Mouse (Mus musculus): Measurements from ENCODE around the gene Efcab9. TPM values are rescaled to one million over a fixed set of nuclear protein-coding genes. Genes with fewer than 3 reads are reported as not detected.
A peak's percentile ranks its signal among the peaks of the same experiment; 100 is the strongest.

Efcab9 gene
- not detected in 2 replicates for polyA plus RNA-seq (2014; fragmentation: Nextera tagmentation; extraction: Ambion mirVana)

- DNase-seq (ENCODE audit: low spot score), result no peak
- no peak for ATAC-seq (ENCODE audit: low FRiP score)
- 6% methylated on average over 33 of the region's 33 CpGs for WGBS
These were observed at the start of gene Efcab9 for GRCm38 (mm10) chr11:32531871-32532764. Gene Efcab9 (minus strand): TSS chr11:32532081.

GRCm38 (mm10) chr11:32581031-32581430 is 49.1 kb upstream of the Efcab9 start:
- no peak for DNase-seq (ENCODE audit: low spot score)
- no peaks in the 10 kb centered on the region for H3K27me3 ChIP-seq (ENCODE audit: control insufficient read depth, insufficient read depth, low read length)
- H3K9me3 ChIP-seq (ENCODE audit: control insufficient read depth, low read length), result no peaks in the 10 kb centered on the region
- no peak overlapping the region for H3K27ac ChIP-seq
- ATAC-seq (ENCODE audit: low FRiP score), result no peak
- H3K4me2 ChIP-seq (replicated peaks), result no peak overlapping the region
- WGBS, result 44% methylated on average over 2 of the region's 2 CpGs
- H3K9ac ChIP-seq, result no peak overlapping the region
- no peak overlapping the region for H3K4me3 ChIP-seq (replicated peaks; ENCODE audit: low read length)
- H3K4me1 ChIP-seq (replicated peaks; ENCODE audit: control insufficient read depth, insufficient read depth, low read length), result no peaks in the 10 kb centered on the region
- no peaks in the 10 kb centered on the region for H3K36me3 ChIP-seq (replicated peaks; ENCODE audit: control insufficient read depth, insufficient read depth)

More at GRCm38 (mm10) chr11:32531871-32532764, at the start of gene Efcab9:
- Histone ChIP-seq H3K27me3 (ENCODE audit: control insufficient read depth, insufficient read depth, low read length) (peaks cover 21% of the 10 kb centered on the region; the same call in 1 of the 2 replicates), H3K36me3 (replicated peaks; ENCODE audit: control insufficient read depth, insufficient read depth) (no peaks in the 10 kb centered on the region), H3K9me3 (ENCODE audit: control insufficient read depth, low read length) (no peaks in the 10 kb centered on the region), H3K4me2 (replicated peaks) (peak within 1 kb of the TSS; percentile 99), H3K4me3 (replicated peaks; ENCODE audit: low read length) (peak within 1 kb of the TSS; percentile 61), H3K9ac (peak within 1 kb of the TSS; percentile 71), H3K4me1 (replicated peaks; ENCODE audit: control insufficient read depth, insufficient read depth, low read length) (peaks cover 21% of the 10 kb centered on the region; the same call in 1 of the 2 replicates), H3K27ac (no peak within 1 kb of the TSS)

- H3K4me1 ChIP-seq (replicated peaks; ENCODE audit: control insufficient read depth, insufficient read depth, low read length), result no peaks in the 10 kb centered on the region
- no peaks in the 10 kb centered on the region for H3K36me3 ChIP-seq (replicated peaks; ENCODE audit: control insufficient read depth, insufficient read depth)
- no peaks in the 10 kb centered on the region for H3K27me3 ChIP-seq (ENCODE audit: control insufficient read depth, insufficient read depth, low read length)
- no peak for DNase-seq (ENCODE audit: low spot score)
- H3K27ac ChIP-seq, result no peak overlapping the region
- ATAC-seq (ENCODE audit: low FRiP score), result no peak
- WGBS, result 82% methylated on average over 16 of the region's 16 CpGs
- H3K4me2 ChIP-seq (replicated peaks), result no peak overlapping the region
- H3K9me3 ChIP-seq (ENCODE audit: control insufficient read depth, low read length), result no peaks in the 10 kb centered on the region
- no peak overlapping the region for H3K9ac ChIP-seq
- H3K4me3 ChIP-seq (replicated peaks; ENCODE audit: low read length), result no peak overlapping the region
These were observed 48.5 kb upstream of the Efcab9 start for GRCm38 (mm10) chr11:32580305-32580947.

GRCm38 (mm10) chr11:32576760-32577050 is 44.8 kb upstream of the Efcab9 start:
- Histone ChIP-seq H3K4me3 (replicated peaks; ENCODE audit: low read length) (no peak overlapping the region), H3K27ac (peak overlapping the region; percentile 70), H3K4me1 (replicated peaks; ENCODE audit: control insufficient read depth, insufficient read depth, low read length) (no peaks in the 10 kb centered on the region), H3K36me3 (replicated peaks; ENCODE audit: control insufficient read depth, insufficient read depth) (no peaks in the 10 kb centered on the region), H3K9me3 (ENCODE audit: control insufficient read depth, low read length) (no peaks in the 10 kb centered on the region), H3K9ac (no peak overlapping the region), H3K27me3 (ENCODE audit: control insufficient read depth, insufficient read depth, low read length) (no peaks in the 10 kb centered on the region), H3K4me2 (replicated peaks) (no peak overlapping the region)
- no peak for ATAC-seq (ENCODE audit: low FRiP score)
- 62% methylated on average over 5 of the region's 5 CpGs for WGBS
- DNase-seq (ENCODE audit: low spot score), result no peak

- Histone ChIP-seq H3K9me3 (ENCODE audit: control insufficient read depth, low read length) (no peaks in the 10 kb centered on the region), H3K27ac (peak overlapping the region; percentile 70), H3K4me2 (replicated peaks) (no peak overlapping the region), H3K4me1 (replicated peaks; ENCODE audit: control insufficient read depth, insufficient read depth, low read length) (no peaks in the 10 kb centered on the region), H3K36me3 (replicated peaks; ENCODE audit: control insufficient read depth, insufficient read depth) (no peaks in the 10 kb centered on the region), H3K9ac (no peak overlapping the region), H3K4me3 (replicated peaks; ENCODE audit: low read length) (no peak overlapping the region), H3K27me3 (ENCODE audit: control insufficient read depth, insufficient read depth, low read length) (no peaks in the 10 kb centered on the region)
- WGBS, result 81% methylated on average over 6 of the region's 6 CpGs
- DNase-seq (ENCODE audit: low spot score), result no peak
- ATAC-seq (ENCODE audit: low FRiP score), result no peak
These were observed 44.3 kb upstream of the Efcab9 start for GRCm38 (mm10) chr11:32575964-32576759.

GRCm38 (mm10) chr11:32573669-32574068 is 41.8 kb upstream of the Efcab9 start:
- no peak for ATAC-seq (ENCODE audit: low FRiP score)
- H3K27me3 ChIP-seq (ENCODE audit: control insufficient read depth, insufficient read depth, low read length), result no peaks in the 10 kb centered on the region
- no peaks in the 10 kb centered on the region for H3K9me3 ChIP-seq (ENCODE audit: control insufficient read depth, low read length)
- WGBS, result 93% methylated on average over 2 of the region's 2 CpGs
- no peaks in the 10 kb centered on the region for H3K4me1 ChIP-seq (replicated peaks; ENCODE audit: control insufficient read depth, insufficient read depth, low read length)
- no peak overlapping the region for H3K4me2 ChIP-seq (replicated peaks)
- H3K27ac ChIP-seq, result no peak overlapping the region
- H3K4me3 ChIP-seq (replicated peaks; ENCODE audit: low read length), result no peak overlapping the region
- no peaks in the 10 kb centered on the region for H3K36me3 ChIP-seq (replicated peaks; ENCODE audit: control insufficient read depth, insufficient read depth)
- DNase-seq (ENCODE audit: low spot score), result no peak
- no peak overlapping the region for H3K9ac ChIP-seq

- DNase-seq (ENCODE audit: low spot score), result no peak
- 85% methylated on average over 6 of the region's 6 CpGs for WGBS
- H3K4me3 ChIP-seq (replicated peaks; ENCODE audit: low read length), result no peak overlapping the region
These were observed 39.2 kb upstream of the Efcab9 start for GRCm38 (mm10) chr11:32571103-32571502.

GRCm38 (mm10) chr11:32568637-32569293 is 36.9 kb upstream of the Efcab9 start:
- no peak overlapping the region for H3K4me2 ChIP-seq (replicated peaks)
- peaks cover 8% of the 10 kb centered on the region for H3K4me1 ChIP-seq (replicated peaks; ENCODE audit: control insufficient read depth, insufficient read depth, low read length)
- no peaks in the 10 kb centered on the region for H3K9me3 ChIP-seq (ENCODE audit: control insufficient read depth, low read length)
- H3K9ac ChIP-seq, result no peak overlapping the region
- no peak for ATAC-seq (ENCODE audit: low FRiP score)
- no peak for DNase-seq (ENCODE audit: low spot score)
- H3K27me3 ChIP-seq (ENCODE audit: control insufficient read depth, insufficient read depth, low read length), result no peaks in the 10 kb centered on the region
- no peaks in the 10 kb centered on the region for H3K36me3 ChIP-seq (replicated peaks; ENCODE audit: control insufficient read depth, insufficient read depth)
- no peak overlapping the region for H3K4me3 ChIP-seq (replicated peaks; ENCODE audit: low read length)
- 85% methylated on average over 15 of the region's 15 CpGs for WGBS
- H3K27ac ChIP-seq, result no peak overlapping the region

More at GRCm38 (mm10) chr11:32571103-32571502, 39.2 kb upstream of the Efcab9 start:
- H3K27ac ChIP-seq, result no peak overlapping the region
- H3K4me2 ChIP-seq (replicated peaks), result no peak overlapping the region
- no peaks in the 10 kb centered on the region for H3K9me3 ChIP-seq (ENCODE audit: control insufficient read depth, low read length)
- H3K27me3 ChIP-seq (ENCODE audit: control insufficient read depth, insufficient read depth, low read length), result no peaks in the 10 kb centered on the region
- no peaks in the 10 kb centered on the region for H3K36me3 ChIP-seq (replicated peaks; ENCODE audit: control insufficient read depth, insufficient read depth)
- ATAC-seq (ENCODE audit: low FRiP score), result no peak
- H3K9ac ChIP-seq, result no peak overlapping the region
- peaks cover 8% of the 10 kb centered on the region for H3K4me1 ChIP-seq (replicated peaks; ENCODE audit: control insufficient read depth, insufficient read depth, low read length)

All from hindbrain, embryonic 14.5 days (tissue).